Mouse (Mus musculus): Measurements from ENCODE around the gene C1ql3. TPM values are rescaled to one million over a fixed set of nuclear protein-coding genes. Genes with fewer than 3 reads are reported as not detected.

C1ql3 gene
- total RNA-seq, 2 experiments from 2014 or later, result 1.00 to 1.5 TPM

- DNase-seq, result no peak
- intact Hi-C loops (cut with DNase I; ENCODE audit: low total_unique reads), result no loop called here
Observed at GRCm38 (mm10) chr2:12956703-12957424, 54.7 kb downstream of the C1ql3 start.

Other genes with a start within 250 kb of the C1ql3 start
- 1 to 10 TPM; 5.7 to 7.2 TPM for gene Pter, start 87.8 kb downstream of the C1ql3 start, total RNA-seq (2021)